Mouse (Mus musculus) layer of hippocampus, postnatal 14 days (tissue): ENCODE measurements around the gene Zfp689. TPM values are rescaled to one million over a fixed set of nuclear protein-coding genes. Genes with fewer than 3 reads are reported as not detected.
A peak's percentile ranks its signal among the peaks of the same experiment; 100 is the strongest.
"Not testable (repeated sequence)": the region's sequence is repeated elsewhere in the genome, so short reads cannot be mapped to it uniquely, and the experiment has no call there.

Experiments
- DNase-seq, 2 experiments: peaks; one replicate each; pipeline ENCODE4 v3.0.0; 2021 to 2022; ENCODE audit warnings: low spot score in 2 of 2, mixed read lengths in 1 of 2
- total RNA-seq, 2 experiments: library from RNA; stranded (reverse); gene quantifications; 2 replicates each; pipeline ENCODE4 v1.2.3; 2021

Gene Zfp689
- total RNA-seq, 2 experiments from 2014 or later: 7.3 to 8.1 TPM

- DNase-seq: peak; percentile 90 to 97
Observed at GRCm38 (mm10) chr7:127470743-127471645, 22.0 kb upstream of the Zfp689 start.

DNA sequence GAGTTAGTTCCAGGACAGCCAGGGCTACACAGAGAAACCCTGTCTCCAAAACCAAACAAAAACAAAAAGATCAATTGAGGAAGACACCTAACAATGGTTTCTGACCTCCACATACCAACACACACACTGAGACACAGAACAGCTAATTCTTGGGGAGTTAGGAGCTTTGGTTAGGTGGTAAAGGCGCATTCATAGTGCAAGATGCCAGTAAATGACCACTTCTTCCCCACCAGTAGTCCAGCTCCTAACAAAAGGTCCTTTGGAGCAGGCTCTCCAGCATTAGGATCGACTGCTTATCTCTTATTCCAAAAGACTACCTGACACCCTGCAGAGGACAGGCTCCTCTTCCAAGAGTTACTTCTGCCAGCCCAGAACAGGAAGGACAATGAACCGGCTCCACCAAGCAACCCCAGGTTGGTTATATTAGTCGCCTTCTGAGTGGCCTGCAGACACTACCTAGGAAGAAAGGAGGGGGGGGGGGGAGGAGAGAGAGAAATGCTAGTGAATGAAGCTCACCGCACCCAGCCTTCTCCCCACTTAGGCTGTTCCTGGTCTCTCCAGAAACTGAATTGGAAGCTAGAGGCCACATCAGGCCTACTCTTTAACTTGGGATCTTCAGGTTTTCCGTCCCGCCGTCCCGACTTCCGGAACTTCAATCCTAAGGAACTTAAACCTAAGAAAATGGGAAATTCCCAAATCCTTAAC is 21.2 kb upstream of the Zfp689 start:
- DNase-seq: peak in 1 of 2 experiments; percentile 20

GRCm38 (mm10) chr7:127466606-127467005 is 17.6 kb upstream of the Zfp689 start:
- no peak for DNase-seq

DNA sequence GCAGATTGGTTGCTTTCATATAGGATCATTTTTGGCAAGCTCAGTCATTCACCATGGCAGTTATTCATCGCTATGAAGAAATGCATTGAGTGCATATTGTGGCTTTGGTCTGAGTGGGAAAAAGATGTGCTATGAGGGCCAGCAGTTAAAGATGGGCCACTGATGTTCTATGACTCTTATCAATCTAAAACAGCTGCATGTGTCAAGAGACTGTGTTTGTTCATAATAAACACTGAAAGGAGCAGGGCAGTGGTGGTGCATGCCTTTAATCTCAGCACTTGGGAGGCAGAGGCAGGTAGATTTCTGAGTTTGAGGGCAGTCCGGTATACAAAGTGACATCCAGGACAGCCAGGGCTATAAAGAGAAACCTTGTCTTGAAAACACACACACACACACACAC is 16.7 kb upstream of the Zfp689 start:
- DNase-seq: not testable (repeated sequence)

GRCm38 (mm10) chr7:127465191-127465590 is 16.2 kb upstream of the Zfp689 start:
- DNase-seq: no peak

DNA sequence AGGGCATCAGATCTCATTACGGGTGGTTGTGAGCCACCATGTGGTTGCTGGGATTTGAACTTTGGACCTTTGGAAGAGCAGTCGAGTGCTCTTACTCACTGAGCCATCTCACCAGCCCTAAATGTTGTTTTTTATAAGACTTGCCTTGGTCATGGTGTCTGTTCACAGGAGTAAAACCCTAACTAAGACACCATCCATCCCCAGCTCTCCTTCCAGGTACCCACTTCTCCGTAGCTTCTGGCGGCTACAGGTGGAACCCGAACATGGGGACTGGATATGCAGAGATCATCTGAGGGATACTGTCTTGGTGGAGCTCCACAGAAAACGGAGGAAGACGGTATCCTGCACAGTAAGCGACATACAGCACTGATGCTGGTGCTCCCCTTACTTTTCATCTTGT is 10.4 kb upstream of the Zfp689 start, which contains the start of gene Prr14:
Gene Prr14 (plus strand): TSS at position 301 of the 400 bp plus-strand sequence.
- not testable (repeated sequence) for DNase-seq

DNA sequence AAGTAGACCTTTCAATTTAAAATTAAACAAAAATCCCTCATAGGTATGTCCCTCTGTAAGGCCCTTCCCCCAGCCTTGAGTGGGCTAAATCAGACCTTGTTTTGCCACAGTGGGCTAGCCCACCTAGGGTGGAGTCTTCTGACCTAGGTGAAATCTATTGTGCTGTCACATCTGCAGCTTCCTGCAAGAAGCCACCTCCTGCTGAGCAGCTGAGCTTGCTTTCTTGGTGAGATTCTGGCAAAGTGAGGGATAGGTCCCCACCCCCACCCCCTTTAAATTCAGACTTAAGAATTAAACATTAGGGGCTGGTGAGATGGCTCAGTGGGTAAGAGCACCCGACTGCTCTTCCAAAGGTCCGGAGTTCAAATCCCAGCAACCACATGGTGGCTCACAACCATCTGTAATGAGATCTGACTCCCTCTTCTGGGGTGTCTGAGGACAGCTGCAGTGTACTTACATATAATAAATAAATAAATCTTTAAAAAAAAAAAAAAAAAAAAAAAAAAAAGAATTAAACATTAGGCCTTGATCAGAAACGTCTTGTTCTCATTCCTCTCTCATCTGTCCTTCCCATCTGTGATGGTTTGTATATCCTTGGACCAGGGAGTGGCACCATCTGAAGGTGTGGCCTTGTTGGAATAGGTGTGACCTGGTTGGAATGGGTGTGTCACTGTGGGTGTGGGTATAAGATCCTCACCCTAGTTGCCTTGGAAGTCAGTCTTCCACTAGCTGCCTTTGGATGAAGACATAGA is 9.6 kb upstream of the Zfp689 start:
- not testable (repeated sequence) for DNase-seq

DNA sequence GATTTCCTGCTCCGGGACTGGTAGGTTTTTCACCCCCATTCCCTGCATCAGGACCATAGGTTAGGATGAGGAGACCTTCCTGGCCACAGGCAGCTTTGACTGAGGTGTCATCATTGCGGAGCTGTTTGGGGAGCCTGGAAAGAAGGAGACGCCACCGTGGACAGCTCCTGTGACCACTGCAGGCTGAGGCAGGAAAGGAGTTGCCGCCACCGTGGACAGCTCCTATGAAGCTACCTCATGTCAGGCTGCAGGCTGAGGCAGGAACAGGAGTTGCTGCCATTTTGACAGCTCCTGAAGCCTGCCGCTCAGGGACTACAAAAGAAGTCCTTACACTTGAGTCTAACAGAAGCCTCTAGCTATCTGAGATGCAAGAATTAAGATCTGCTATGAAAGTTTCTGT is 5.9 kb upstream of the Zfp689 start:
- DNase-seq: no peak

DNA sequence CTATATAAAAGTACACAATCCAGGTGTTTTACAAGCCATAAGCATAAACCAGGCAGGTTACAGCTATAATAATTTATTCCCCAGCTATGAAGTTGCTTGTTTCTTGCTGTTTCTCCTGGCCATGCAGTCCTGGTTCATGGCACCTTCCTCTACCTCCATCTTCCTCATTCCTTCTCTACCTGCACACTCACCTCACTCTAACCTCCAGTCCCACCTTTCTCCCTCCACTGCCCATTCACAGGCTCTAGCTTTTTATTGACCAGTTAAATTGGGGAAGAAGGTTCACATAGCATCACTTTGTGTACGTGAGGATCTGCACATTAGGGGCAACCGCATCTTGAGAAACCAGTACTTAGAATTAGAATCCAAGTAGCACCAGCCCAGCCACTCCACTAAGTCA is 4.1 kb upstream of the Zfp689 start:
- DNase-seq: no peak

GRCm38 (mm10) chr7:127449966-127450365 is 1.0 kb upstream of the Zfp689 start:
- DNase-seq: no peak

DNA sequence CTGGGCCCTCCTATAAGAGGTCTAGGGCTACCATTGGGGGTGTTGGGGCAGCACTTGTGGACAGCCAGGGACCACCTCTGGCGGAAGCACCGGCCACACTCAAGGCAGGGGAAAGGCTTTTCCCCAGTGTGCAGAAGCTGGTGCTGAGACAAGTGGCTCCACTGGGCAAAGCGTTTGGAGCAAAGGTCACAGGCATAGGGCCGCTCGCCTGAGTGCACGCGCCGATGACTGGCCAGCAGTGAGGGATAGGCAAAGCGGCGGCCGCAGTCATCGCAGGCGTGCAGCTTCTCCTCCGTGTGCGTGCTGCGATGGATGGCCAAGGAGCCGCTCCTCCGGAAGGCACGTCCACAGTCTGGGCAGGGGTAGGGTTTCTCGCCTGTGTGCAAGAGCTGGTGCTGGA is 5.0 kb downstream of the Zfp689 start:
- no peak for DNase-seq

GRCm38 (mm10) chr7:127437724-127438123 is 11.2 kb downstream of the Zfp689 start:
- no peak for DNase-seq

GRCm38 (mm10) chr7:127435206-127435605 is 13.8 kb downstream of the Zfp689 start:
- no peak for DNase-seq

GRCm38 (mm10) chr7:127426354-127426753 is 22.6 kb downstream of the Zfp689 start:
- no peak for DNase-seq

DNA sequence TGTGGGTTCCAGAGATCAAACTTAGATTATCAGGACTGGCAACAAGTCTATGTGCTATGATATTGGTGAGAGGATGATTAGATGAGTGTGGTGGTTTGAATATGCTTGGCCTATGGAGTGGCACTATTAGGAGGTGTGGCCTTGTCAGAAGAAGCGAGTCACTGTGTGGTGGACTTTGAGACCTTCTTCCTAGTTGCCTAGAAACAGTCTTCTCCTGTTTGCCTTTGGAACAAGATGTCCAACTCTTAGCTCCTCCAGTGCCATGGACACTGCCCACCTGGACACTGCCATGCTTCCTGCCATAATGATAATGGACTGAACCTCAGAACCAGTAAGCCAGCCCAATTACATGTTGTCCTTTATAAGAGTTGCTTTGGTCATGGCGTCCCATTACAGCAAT is 23.0 kb downstream of the Zfp689 start:
- no peak for DNase-seq

- no peak for DNase-seq
Observed at GRCm38 (mm10) chr7:127425291-127425690, 23.7 kb downstream of the Zfp689 start.

DNA sequence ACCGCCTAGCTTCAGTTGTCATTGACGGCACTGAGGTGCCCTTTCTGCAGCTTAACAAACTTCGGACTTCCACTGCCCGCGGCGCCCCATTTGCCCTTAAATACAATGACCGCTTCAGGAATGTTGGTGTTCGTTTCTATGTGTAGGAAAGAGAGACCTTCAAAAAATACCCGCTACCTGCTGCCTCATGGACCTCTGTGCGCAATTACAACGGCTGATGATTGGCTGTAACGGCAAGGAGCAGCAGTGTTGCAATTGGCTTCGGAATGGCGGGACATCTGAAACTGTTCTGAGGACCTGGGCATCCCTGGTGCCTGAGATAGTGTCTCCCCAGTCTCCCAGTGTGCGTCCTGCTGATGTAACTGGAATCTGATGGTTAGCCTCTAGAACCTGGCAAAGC is 26.7 kb downstream of the Zfp689 start:
- DNase-seq: peak; percentile 28 to 42

DNA sequence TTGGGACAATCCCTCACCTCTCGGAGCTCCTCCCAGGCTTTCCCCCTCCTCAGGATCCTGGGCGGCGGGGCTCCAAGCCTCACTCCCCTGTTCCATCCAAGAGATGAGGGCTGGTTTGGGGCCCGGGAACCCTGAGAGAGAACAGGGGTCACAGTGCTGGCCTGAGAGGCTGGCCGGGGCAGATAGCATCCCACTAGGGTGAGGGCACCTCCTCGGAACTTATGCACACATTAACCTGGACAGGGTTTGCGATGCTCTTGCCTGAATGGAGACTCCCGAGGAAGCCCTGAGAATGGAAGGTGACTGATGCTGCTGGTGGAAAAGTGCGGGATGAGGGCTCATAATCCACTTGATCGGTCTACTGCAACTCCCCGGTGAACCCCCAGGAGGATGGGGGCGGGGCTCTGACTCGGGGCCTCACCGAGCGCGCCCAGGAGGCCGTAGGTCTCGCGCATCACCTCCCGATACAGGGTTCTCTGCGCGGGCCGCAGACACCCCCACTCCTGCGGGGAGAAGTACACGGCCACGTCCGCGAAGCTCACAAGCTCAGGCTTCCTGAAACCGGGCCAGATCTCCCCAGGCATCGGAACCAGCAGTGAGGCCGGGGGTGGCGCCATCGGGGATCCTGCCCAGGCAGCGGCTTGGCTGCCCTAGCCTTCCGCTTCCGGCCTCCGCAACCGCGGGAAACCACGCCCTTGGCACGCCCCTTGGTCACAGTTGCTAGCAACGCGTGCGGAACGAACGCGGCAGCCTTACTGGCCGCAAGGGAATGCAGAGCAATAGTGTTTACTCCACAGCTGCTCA is 27.4 kb downstream of the Zfp689 start, which contains the start of gene Zfp688:
Gene Zfp688 (minus strand): TSS at position 681 of the 804 bp plus-strand sequence.
- DNase-seq: peak; percentile 89 to 90

DNA sequence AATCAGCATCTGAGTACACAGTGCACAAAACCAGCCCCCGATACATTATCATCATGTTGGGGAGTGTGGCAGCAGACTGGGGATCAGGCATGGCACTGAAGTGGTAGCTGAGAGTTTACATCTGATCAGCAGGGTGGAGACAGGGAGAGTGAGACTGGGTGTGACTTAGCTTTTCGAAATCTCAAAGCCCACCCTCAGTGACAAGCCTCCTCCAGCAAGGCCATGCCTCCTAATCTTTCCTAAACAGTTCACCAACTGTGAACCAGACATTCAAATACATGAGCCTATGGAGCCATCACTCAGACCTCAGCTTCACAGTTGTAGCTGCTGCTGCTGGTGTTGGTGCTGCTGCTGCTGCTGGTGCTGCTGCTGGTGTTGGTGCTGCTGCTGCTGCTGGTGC is 37.5 kb downstream of the Zfp689 start:
- no peak for DNase-seq
